Mouse (Mus musculus) cerebellum, postnatal 25 days (tissue): ENCODE measurements around the gene Gm11084.

Source experiments
- DNase-seq, 2 experiments: peaks; one replicate each; pipeline ENCODE4 v3.0.0; 2021; ENCODE audit warnings: mixed read lengths in 2 of 2

Gm11084 gene

GRCm38 (mm10) chr2:72924981-72925380 is 61.5 kb downstream of the Gm11084 start:
- DNase-seq = no peak
